Mouse (Mus musculus) MEL (cell line): Measurements from ENCODE around the gene Bpifb1. TPM values are rescaled to one million over a fixed set of nuclear protein-coding genes. Genes with fewer than 3 reads are reported as not detected.
"Not testable (repeated sequence)": the region's sequence is repeated elsewhere in the genome, so short reads cannot be mapped to it uniquely, and the experiment has no call there.

Experiments used
- DNase-seq: peaks from one replicate; pipeline ENCODE4 v3.0.0; 2011; ENCODE audit warnings: low read depth, low spot score
- H3K27ac ChIP-seq: 2 replicates; pipeline ENCODE4 v1.5.1; 2012; ENCODE audit warnings: low read depth, mild to moderate bottlenecking, control low read depth, low read length, moderate library complexity; ENCODE audit not compliant: control insufficient read depth
- H3K27me3 ChIP-seq, 2 experiments: fragments of 150-350 bp in 1 of 2; sonication (generic) in 1 of 2; 2 replicates each; pipeline ENCODE4 v1.6.1; 2012; ENCODE audit warnings: low read length in 2 of 2, mild to moderate bottlenecking in 2 of 2, improper control_type of control experiment in 1 of 2, moderate library complexity in 1 of 2; ENCODE audit not compliant: insufficient read depth in 2 of 2, control insufficient read depth in 1 of 2
- H3K36me3 ChIP-seq, 2 experiments: 2 replicates each; pipeline ENCODE4 v1.6.1; 2012 to 2014; ENCODE audit warnings: low read length in 2 of 2, improper control_type of control experiment in 1 of 2, inconsistent platforms in 1 of 2, mild to moderate bottlenecking in 1 of 2; ENCODE audit not compliant: insufficient read depth in 2 of 2, control insufficient read depth in 1 of 2
- H3K4me1 ChIP-seq, 2 experiments: fragments of 150-350 bp in 1 of 2; sonication (generic) in 1 of 2; 2 replicates each; pipeline ENCODE4 v1.6.1; 2012; ENCODE audit warnings: low read length in 2 of 2, improper control_type of control experiment in 1 of 2, mild to moderate bottlenecking in 1 of 2; ENCODE audit not compliant: insufficient read depth in 2 of 2, control insufficient read depth in 1 of 2
- H3K4me3 ChIP-seq, 2 experiments: fragments of 150-350 bp in 1 of 2; sonication (generic) in 1 of 2; 2 replicates each; pipeline ENCODE4 v1.5.1; 2012; ENCODE audit warnings: low read depth in 2 of 2, low read length in 2 of 2, mild to moderate bottlenecking in 2 of 2, moderate library complexity in 2 of 2, control low read depth in 1 of 2, improper control_type of control experiment in 1 of 2; ENCODE audit not compliant: control insufficient read depth in 1 of 2, insufficient read depth in 1 of 2
- H3K79me2 ChIP-seq: 2 replicates; pipeline ENCODE4 v1.6.1; 2012; ENCODE audit warnings: mild to moderate bottlenecking, low read length, moderate library complexity; ENCODE audit not compliant: control insufficient read depth, poor library complexity, insufficient read depth
- H3K9ac ChIP-seq: 2 replicates; pipeline ENCODE4 v1.6.1; 2012; ENCODE audit warnings: low read depth, mild to moderate bottlenecking, control low read depth, low read length, moderate library complexity; ENCODE audit not compliant: control insufficient read depth, poor library complexity, severe bottlenecking
- H3K9me3 ChIP-seq: fragments of 150-350 bp; sonication (generic); replicated peaks from 2 replicates; pipeline ENCODE4 v1.6.1; 2012; ENCODE audit warnings: mild to moderate bottlenecking, low read length, improper control_type of control experiment, moderate library complexity; ENCODE audit not compliant: insufficient read depth
- polyA plus RNA-seq, 2 experiments: library from polyadenylated mRNA; stranded (reverse) in 1 of 2; unstranded in 1 of 2; fragments of >175 nt in 1 of 2; fragments of >200 nt in 1 of 2; gene quantifications; 2 replicates each; pipeline versions ENCODE4 v1.2.1 to v1.2.4; 2012; ENCODE audit warnings: low replicate concordance in 2 of 2, low read depth in 1 of 2; ENCODE audit not compliant: insufficient read length in 2 of 2, insufficient read depth in 1 of 2, missing spikeins in 1 of 2
- total RNA-seq: library from RNA; depleted of rRNA; stranded (reverse); fragments of 300-350 nt; gene quantifications from 2 replicates; pipeline ENCODE4 v1.2.3, GENCODE M21; 2012; rRNA removed

Bpifb1 gene
- total and polyA plus RNA-seq, 3 experiments = not detected

- not testable (repeated sequence) for H3K9me3 ChIP-seq, H3K27me3 ChIP-seq, H3K36me3 ChIP-seq
Measured at GRCm38 (mm10) chr2:154264397-154264796, 73.8 kb downstream of the Bpifb1 start.

More at GRCm38 (mm10) chr2:154264397-154264796, 73.8 kb downstream of the Bpifb1 start:
- DNase-seq, H3K79me2 ChIP-seq, H3K4me1 ChIP-seq, H3K27ac ChIP-seq, H3K9ac ChIP-seq, H3K4me3 ChIP-seq: not testable (repeated sequence)

Other genes starting within 250 kb of the Bpifb1 start
- gene Bpifa6, start 215.9 kb upstream of the Bpifb1 start, total RNA-seq = not detected in 2 replicates
- not detected for gene Bpifa6, start 215.9 kb upstream of the Bpifb1 start, polyA plus RNA-seq
- not detected in 2 replicates for gene Bpifa2, start 182.6 kb upstream of the Bpifb1 start, total RNA-seq
- not detected for gene Bpifa2, start 182.6 kb upstream of the Bpifb1 start, polyA plus RNA-seq
- not detected in 2 replicates for gene Bpifa3, start 60.5 kb upstream of the Bpifb1 start, total RNA-seq
- gene Bpifa3, start 60.5 kb upstream of the Bpifb1 start, polyA plus RNA-seq = not detected
- not detected in 2 replicates for gene Bpifa1, start 47.9 kb upstream of the Bpifb1 start, total RNA-seq
- gene Bpifa1, start 47.9 kb upstream of the Bpifb1 start, polyA plus RNA-seq = not detected
- not detected in 2 replicates for gene Bpifa5, start 28.2 kb upstream of the Bpifb1 start, total RNA-seq
- not detected for gene Bpifa5, start 28.2 kb upstream of the Bpifb1 start, polyA plus RNA-seq
- not detected in 2 replicates for gene Bpifb5, start 32.9 kb downstream of the Bpifb1 start, total RNA-seq
- not detected for gene Bpifb5, start 32.9 kb downstream of the Bpifb1 start, polyA plus RNA-seq
- not detected in 2 replicates for gene Bpifb9a, start 67.0 kb downstream of the Bpifb1 start, total RNA-seq
- gene Bpifb9a, start 67.0 kb downstream of the Bpifb1 start, polyA plus RNA-seq = not detected
- gene Bpifb9b, start 116.4 kb downstream of the Bpifb1 start, total RNA-seq = not detected in 2 replicates
- gene Bpifb9b, start 116.4 kb downstream of the Bpifb1 start, polyA plus RNA-seq = not detected
- gene Cdk5rap1, start 182.2 kb downstream of the Bpifb1 start, total RNA-seq = 14.1 and 14.7 TPM in 2 replicates
- 10 to 100 TPM in 1 of 2 experiments, not detected in 1; 13.1 TPM for gene Cdk5rap1, start 182.2 kb downstream of the Bpifb1 start, polyA plus RNA-seq
- gene Snta1, start 217.3 kb downstream of the Bpifb1 start, total RNA-seq = 2.7 and 3.0 TPM in 2 replicates
- 1 to 10 TPM in 1 of 2 experiments, not detected in 1; 6.7 TPM for gene Snta1, start 217.3 kb downstream of the Bpifb1 start, polyA plus RNA-seq
- 5.9 and 8.9 TPM in 2 replicates for gene Cbfa2t2, start 245.7 kb downstream of the Bpifb1 start, total RNA-seq
- gene Cbfa2t2, start 245.7 kb downstream of the Bpifb1 start, polyA plus RNA-seq = 10 to 100 TPM in 1 of 2 experiments, not detected in 1; 23.1 TPM